Mouse (Mus musculus): ENCODE measurements around the gene Nsmce4a. TPM values are rescaled to one million over a fixed set of nuclear protein-coding genes. Genes with fewer than 3 reads are reported as not detected.
A peak's percentile ranks its signal among the peaks of the same experiment; 100 is the strongest.
"Not testable (repeated sequence)": the region's sequence is repeated elsewhere in the genome, so short reads cannot be mapped to it uniquely, and the experiment has no call there.

Nsmce4a gene
- total and polyA plus RNA-seq, 2 experiments, result 20.8 to 73.5 TPM

- H3K4me3 ChIP-seq (ENCODE audit: insufficient read depth, low read depth, low read length), result no peak overlapping the region
- peak overlapping the region; percentile 30 for H3K27ac ChIP-seq (replicated peaks; ENCODE audit: insufficient read depth, low read depth, low read length)
- no peaks in the 10 kb centered on the region for H3K79me2 ChIP-seq (ENCODE audit: control insufficient read depth, insufficient read depth, low read length)
- peaks cover 6% of the 10 kb centered on the region for H3K4me1 ChIP-seq (ENCODE audit: control insufficient read depth, insufficient read depth, low read length)
- WGBS, result 31% methylated on average over 25 of the region's 25 CpGs
- peaks cover 43% of the 10 kb centered on the region for H3K36me3 ChIP-seq (ENCODE audit: control insufficient read depth, insufficient read depth, low read length)
- no peaks in the 10 kb centered on the region for H3K27me3 ChIP-seq (ENCODE audit: control insufficient read depth, insufficient read depth, low read length)
- no peak overlapping the region for H3K9ac ChIP-seq (ENCODE audit: low read depth, low read length)
- TF ChIP-seq CTCF (IDR thresholded peaks at IDR 0.05; ENCODE audit: low read depth, low read length) (peak; percentile 98), POLR2A (IDR thresholded peaks at IDR 0.05; ENCODE audit: extremely low read depth, insufficient read depth, low read length) (no peak)
- peak; percentile 93 for DNase-seq (ENCODE audit: extremely low read depth, low read depth, low spot score)
These were observed 39.3 kb downstream of the Nsmce4a start for GRCm38 (mm10) chr7:130533316-130534260.

GRCm38 (mm10) chr7:130531138-130531537, 41.8 kb downstream of the Nsmce4a start:
- H3K79me2 ChIP-seq (ENCODE audit: control insufficient read depth, insufficient read depth, low read length); H3K27ac ChIP-seq (replicated peaks; ENCODE audit: insufficient read depth, low read depth, low read length); H3K4me3 ChIP-seq (ENCODE audit: insufficient read depth, low read depth, low read length); DNase-seq (ENCODE audit: extremely low read depth, low read depth, low spot score); H3K27me3 ChIP-seq (ENCODE audit: control insufficient read depth, insufficient read depth, low read length); H3K4me1 ChIP-seq (ENCODE audit: control insufficient read depth, insufficient read depth, low read length); H3K9ac ChIP-seq (ENCODE audit: low read depth, low read length): not testable (repeated sequence)
- H3K36me3 ChIP-seq (ENCODE audit: control insufficient read depth, insufficient read depth, low read length), result peaks cover 23% of the 10 kb centered on the region
- WGBS, result 93% methylated on average over 15 of the region's 15 CpGs

GRCm38 (mm10) chr7:130527306-130527705, 45.6 kb downstream of the Nsmce4a start:
- H3K36me3 ChIP-seq (ENCODE audit: control insufficient read depth, insufficient read depth, low read length), result peaks cover 12% of the 10 kb centered on the region; the same call in 1 of the 2 replicates
- TF ChIP-seq POLR2A (IDR thresholded peaks at IDR 0.05; ENCODE audit: extremely low read depth, insufficient read depth, low read length) (no peak), CTCF (IDR thresholded peaks at IDR 0.05; ENCODE audit: low read depth, low read length) (no peak)
- H3K4me3 ChIP-seq (ENCODE audit: insufficient read depth, low read depth, low read length), result no peak overlapping the region
- no peaks in the 10 kb centered on the region for H3K79me2 ChIP-seq (ENCODE audit: control insufficient read depth, insufficient read depth, low read length)
- no peaks in the 10 kb centered on the region for H3K27me3 ChIP-seq (ENCODE audit: control insufficient read depth, insufficient read depth, low read length)
- no peak overlapping the region for H3K9ac ChIP-seq (ENCODE audit: low read depth, low read length)
- H3K4me1 ChIP-seq (ENCODE audit: control insufficient read depth, insufficient read depth, low read length), result no peaks in the 10 kb centered on the region
- WGBS, result 87% methylated on average over 9 of the region's 9 CpGs
- no peak for DNase-seq (ENCODE audit: extremely low read depth, low read depth, low spot score)
- H3K27ac ChIP-seq (replicated peaks; ENCODE audit: insufficient read depth, low read depth, low read length), result no peak overlapping the region

- H3K4me3 ChIP-seq (ENCODE audit: insufficient read depth, low read depth, low read length), result no peak overlapping the region
- H3K36me3 ChIP-seq (ENCODE audit: control insufficient read depth, insufficient read depth, low read length), result no peaks in the 10 kb centered on the region
- H3K27me3 ChIP-seq (ENCODE audit: control insufficient read depth, insufficient read depth, low read length), result no peaks in the 10 kb centered on the region
- no peaks in the 10 kb centered on the region; the same call in 1 of the 2 replicates for H3K4me1 ChIP-seq (ENCODE audit: control insufficient read depth, insufficient read depth, low read length)
- no peak overlapping the region for H3K27ac ChIP-seq (replicated peaks; ENCODE audit: insufficient read depth, low read depth, low read length)
- DNase-seq (ENCODE audit: extremely low read depth, low read depth, low spot score), result peak; percentile 32
- no peak overlapping the region for H3K9ac ChIP-seq (ENCODE audit: low read depth, low read length)
- H3K79me2 ChIP-seq (ENCODE audit: control insufficient read depth, insufficient read depth, low read length), result peaks cover 5% of the 10 kb centered on the region
- TF ChIP-seq POLR2A (IDR thresholded peaks at IDR 0.05; ENCODE audit: extremely low read depth, insufficient read depth, low read length) (no peak), CTCF (IDR thresholded peaks at IDR 0.05; ENCODE audit: low read depth, low read length) (no peak)
- WGBS, result 23% methylated on average over 8 of the region's 8 CpGs
These were observed 49.5 kb downstream of the Nsmce4a start for GRCm38 (mm10) chr7:130523451-130523850.

- TF ChIP-seq CTCF (IDR thresholded peaks at IDR 0.05; ENCODE audit: low read depth, low read length) (no peak), POLR2A (IDR thresholded peaks at IDR 0.05; ENCODE audit: extremely low read depth, insufficient read depth, low read length) (no peak)
- peak; percentile 25 for DNase-seq (ENCODE audit: extremely low read depth, low read depth, low spot score)
- Histone ChIP-seq H3K36me3 (ENCODE audit: control insufficient read depth, insufficient read depth, low read length) (no peaks in the 10 kb centered on the region), H3K79me2 (ENCODE audit: control insufficient read depth, insufficient read depth, low read length) (peaks cover 11% of the 10 kb centered on the region), H3K9ac (ENCODE audit: low read depth, low read length) (no peak overlapping the region), H3K27ac (replicated peaks; ENCODE audit: insufficient read depth, low read depth, low read length) (peak overlapping the region; percentile 52), H3K27me3 (ENCODE audit: control insufficient read depth, insufficient read depth, low read length) (no peaks in the 10 kb centered on the region), H3K4me1 (ENCODE audit: control insufficient read depth, insufficient read depth, low read length) (peaks cover 5% of the 10 kb centered on the region; the same call in 1 of the 2 replicates), H3K4me3 (ENCODE audit: insufficient read depth, low read depth, low read length) (no peak overlapping the region)
- WGBS, result 71% methylated on average over 14 of the region's 14 CpGs
These were observed 52.0 kb downstream of the Nsmce4a start for GRCm38 (mm10) chr7:130520812-130521422.

Measured in liver, adult 2 months (tissue).